Mouse (Mus musculus): ENCODE data around the gene Aebp2. TPM values are rescaled to one million over a fixed set of nuclear protein-coding genes. Genes with fewer than 3 reads are reported as not detected.
"Not testable (repeated sequence)": the region's sequence is repeated elsewhere in the genome, so short reads cannot be mapped to it uniquely, and the experiment has no call there.

Gene Aebp2
- polyA plus RNA-seq, 1 experiment from 2014 or later = 11.8 TPM

- Histone ChIP-seq H3K4me1 (ENCODE audit: control insufficient read depth, insufficient read depth, low read length) (peaks cover 7% of the 10 kb centered on the region; the same call in 1 of the 2 replicates), H3K36me3 (ENCODE audit: control insufficient read depth, insufficient read depth, low read length) (no peaks in the 10 kb centered on the region), H3K9ac (ENCODE audit: low read length) (no peak overlapping the region), H3K4me3 (ENCODE audit: low read depth, low read length) (no peak overlapping the region), H3K27me3 (ENCODE audit: control insufficient read depth, insufficient read depth, low read length) (no peaks in the 10 kb centered on the region), H3K9me3 (ENCODE audit: control insufficient read depth, low read length) (no peaks in the 10 kb centered on the region), H3K4me2 (ENCODE audit: low read depth) (no peak overlapping the region), H3K27ac (ENCODE audit: low read depth, low read length) (no peak overlapping the region)
- ATAC-seq (ENCODE audit: insufficient read depth, low FRiP score, low TSS enrichment) (no peak), DNase-seq (ENCODE audit: low spot score) (no peak)
- WGBS = 93% methylated on average over 4 of the region's 4 CpGs
Observed at GRCm38 (mm10) chr6:140601175-140601574, 21.3 kb upstream of the Aebp2 start.

- Histone ChIP-seq H3K4me2 (ENCODE audit: low read depth) (no peak overlapping the region), H3K27ac (ENCODE audit: low read depth, low read length) (no peak overlapping the region), H3K36me3 (ENCODE audit: control insufficient read depth, insufficient read depth, low read length) (no peaks in the 10 kb centered on the region), H3K4me3 (ENCODE audit: low read depth, low read length) (no peak overlapping the region), H3K9ac (ENCODE audit: low read length) (0 out of 2 replicates have a peak overlapping the region, but pooled peaks have one; percentile 4), H3K27me3 (ENCODE audit: control insufficient read depth, insufficient read depth, low read length) (no peaks in the 10 kb centered on the region), H3K9me3 (ENCODE audit: control insufficient read depth, low read length) (no peaks in the 10 kb centered on the region), H3K4me1 (ENCODE audit: control insufficient read depth, insufficient read depth, low read length) (peaks cover 7% of the 10 kb centered on the region; the same call in 1 of the 2 replicates)
- ATAC-seq (ENCODE audit: insufficient read depth, low FRiP score, low TSS enrichment) (peak; percentile 36; the same call in 1 of the 2 replicates), DNase-seq (ENCODE audit: low spot score) (no peak)
- WGBS = 11% methylated on average over 8 of the region's 8 CpGs
Observed at GRCm38 (mm10) chr6:140603228-140603944, 19.1 kb upstream of the Aebp2 start.

GRCm38 (mm10) chr6:140605173-140605572, 17.3 kb upstream of the Aebp2 start:
- not testable (repeated sequence) for DNase-seq (ENCODE audit: low spot score); H3K4me1 ChIP-seq (ENCODE audit: control insufficient read depth, insufficient read depth, low read length); H3K36me3 ChIP-seq (ENCODE audit: control insufficient read depth, insufficient read depth, low read length); H3K4me2 ChIP-seq (ENCODE audit: low read depth); ATAC-seq (ENCODE audit: insufficient read depth, low FRiP score, low TSS enrichment); H3K27me3 ChIP-seq (ENCODE audit: control insufficient read depth, insufficient read depth, low read length); H3K27ac ChIP-seq (ENCODE audit: low read depth, low read length); H3K9ac ChIP-seq (ENCODE audit: low read length); H3K9me3 ChIP-seq (ENCODE audit: control insufficient read depth, low read length); H3K4me3 ChIP-seq (ENCODE audit: low read depth, low read length)
- 86% methylated on average over 5 of the region's 5 CpGs for WGBS

GRCm38 (mm10) chr6:140605732-140606131, 16.7 kb upstream of the Aebp2 start:
- Histone ChIP-seq H3K4me3 (ENCODE audit: low read depth, low read length) (no peak overlapping the region), H3K9me3 (ENCODE audit: control insufficient read depth, low read length) (no peaks in the 10 kb centered on the region), H3K27ac (ENCODE audit: low read depth, low read length) (no peak overlapping the region), H3K36me3 (ENCODE audit: control insufficient read depth, insufficient read depth, low read length) (no peaks in the 10 kb centered on the region), H3K27me3 (ENCODE audit: control insufficient read depth, insufficient read depth, low read length) (no peaks in the 10 kb centered on the region), H3K4me2 (ENCODE audit: low read depth) (no peak overlapping the region), H3K9ac (ENCODE audit: low read length) (no peak overlapping the region), H3K4me1 (ENCODE audit: control insufficient read depth, insufficient read depth, low read length) (peaks cover 7% of the 10 kb centered on the region; the same call in 1 of the 2 replicates)
- ATAC-seq (ENCODE audit: insufficient read depth, low FRiP score, low TSS enrichment) (no peak), DNase-seq (ENCODE audit: low spot score) (no peak)
- WGBS = 71% methylated on average over 3 of the region's 3 CpGs

- Histone ChIP-seq H3K9ac (ENCODE audit: low read length) (no peak overlapping the region), H3K9me3 (ENCODE audit: control insufficient read depth, low read length) (no peaks in the 10 kb centered on the region), H3K27me3 (ENCODE audit: control insufficient read depth, insufficient read depth, low read length) (no peaks in the 10 kb centered on the region), H3K4me1 (ENCODE audit: control insufficient read depth, insufficient read depth, low read length) (peaks cover 7% of the 10 kb centered on the region; the same call in 1 of the 2 replicates), H3K4me3 (ENCODE audit: low read depth, low read length) (no peak overlapping the region), H3K36me3 (ENCODE audit: control insufficient read depth, insufficient read depth, low read length) (no peaks in the 10 kb centered on the region), H3K27ac (ENCODE audit: low read depth, low read length) (no peak overlapping the region), H3K4me2 (ENCODE audit: low read depth) (no peak overlapping the region)
- ATAC-seq (ENCODE audit: insufficient read depth, low FRiP score, low TSS enrichment) (no peak), DNase-seq (ENCODE audit: low spot score) (no peak)
- 53% methylated on average over 10 of the region's 10 CpGs for WGBS
Observed at GRCm38 (mm10) chr6:140606534-140606933, 15.9 kb upstream of the Aebp2 start.

GRCm38 (mm10) chr6:140608666-140609065, 13.8 kb upstream of the Aebp2 start:
- DNase-seq (ENCODE audit: low spot score) (no peak), ATAC-seq (ENCODE audit: insufficient read depth, low FRiP score, low TSS enrichment) (no peak)
- Histone ChIP-seq H3K4me2 (ENCODE audit: low read depth) (no peak overlapping the region), H3K9me3 (ENCODE audit: control insufficient read depth, low read length) (no peaks in the 10 kb centered on the region), H3K27me3 (ENCODE audit: control insufficient read depth, insufficient read depth, low read length) (no peaks in the 10 kb centered on the region), H3K4me1 (ENCODE audit: control insufficient read depth, insufficient read depth, low read length) (peaks cover under 1% of the 10 kb centered on the region; the same call in 1 of the 2 replicates), H3K27ac (ENCODE audit: low read depth, low read length) (no peak overlapping the region), H3K4me3 (ENCODE audit: low read depth, low read length) (no peak overlapping the region), H3K36me3 (ENCODE audit: control insufficient read depth, insufficient read depth, low read length) (no peaks in the 10 kb centered on the region), H3K9ac (ENCODE audit: low read length) (no peak overlapping the region)
- 94% methylated on average over 6 of the region's 6 CpGs for WGBS

GRCm38 (mm10) chr6:140609533-140609932, 12.9 kb upstream of the Aebp2 start:
- H3K27me3 ChIP-seq (ENCODE audit: control insufficient read depth, insufficient read depth, low read length) = no peaks in the 10 kb centered on the region
- 87% methylated on average over 4 of the region's 4 CpGs for WGBS

GRCm38 (mm10) chr6:140610117-140610516, 12.3 kb upstream of the Aebp2 start:
- no peak for ATAC-seq (ENCODE audit: insufficient read depth, low FRiP score, low TSS enrichment)
- Histone ChIP-seq H3K36me3 (ENCODE audit: control insufficient read depth, insufficient read depth, low read length) (no peaks in the 10 kb centered on the region), H3K27ac (ENCODE audit: low read depth, low read length) (no peak overlapping the region), H3K9ac (ENCODE audit: low read length) (no peak overlapping the region), H3K4me3 (ENCODE audit: low read depth, low read length) (no peak overlapping the region), H3K9me3 (ENCODE audit: control insufficient read depth, low read length) (no peaks in the 10 kb centered on the region), H3K4me2 (ENCODE audit: low read depth) (no peak overlapping the region), H3K4me1 (ENCODE audit: control insufficient read depth, insufficient read depth, low read length) (no peaks in the 10 kb centered on the region), H3K27me3 (ENCODE audit: control insufficient read depth, insufficient read depth, low read length) (no peaks in the 10 kb centered on the region)
- DNase-seq (ENCODE audit: low spot score) = no peak
- 92% methylated on average over 5 of the region's 5 CpGs for WGBS

More at GRCm38 (mm10) chr6:140609533-140609932, 12.9 kb upstream of the Aebp2 start:
- Histone ChIP-seq H3K36me3 (ENCODE audit: control insufficient read depth, insufficient read depth, low read length) (no peaks in the 10 kb centered on the region), H3K9ac (ENCODE audit: low read length) (no peak overlapping the region), H3K27ac (ENCODE audit: low read depth, low read length) (no peak overlapping the region), H3K9me3 (ENCODE audit: control insufficient read depth, low read length) (no peaks in the 10 kb centered on the region), H3K4me2 (ENCODE audit: low read depth) (no peak overlapping the region), H3K4me3 (ENCODE audit: low read depth, low read length) (no peak overlapping the region), H3K4me1 (ENCODE audit: control insufficient read depth, insufficient read depth, low read length) (no peaks in the 10 kb centered on the region)
- DNase-seq (ENCODE audit: low spot score) (no peak), ATAC-seq (ENCODE audit: insufficient read depth, low FRiP score, low TSS enrichment) (no peak)

GRCm38 (mm10) chr6:140611282-140611681, 11.2 kb upstream of the Aebp2 start:
- no peak for DNase-seq (ENCODE audit: low spot score)
- Histone ChIP-seq H3K9ac (ENCODE audit: low read length) (no peak overlapping the region), H3K27me3 (ENCODE audit: control insufficient read depth, insufficient read depth, low read length) (no peaks in the 10 kb centered on the region), H3K9me3 (ENCODE audit: control insufficient read depth, low read length) (no peaks in the 10 kb centered on the region), H3K4me2 (ENCODE audit: low read depth) (no peak overlapping the region), H3K4me1 (ENCODE audit: control insufficient read depth, insufficient read depth, low read length) (no peaks in the 10 kb centered on the region), H3K36me3 (ENCODE audit: control insufficient read depth, insufficient read depth, low read length) (no peaks in the 10 kb centered on the region), H3K4me3 (ENCODE audit: low read depth, low read length) (no peak overlapping the region), H3K27ac (ENCODE audit: low read depth, low read length) (no peak overlapping the region)
- 91% methylated on average over 4 of the region's 4 CpGs for WGBS
- ATAC-seq (ENCODE audit: insufficient read depth, low FRiP score, low TSS enrichment) = no peak

All from neural tube, embryonic 11.5 days (tissue).